Mouse (Mus musculus) heart, adult 10 weeks (tissue): ENCODE results near the gene Zfp799. TPM values are rescaled to one million over a fixed set of nuclear protein-coding genes. Genes with fewer than 3 reads are reported as not detected.

ENCODE experiments used
- polyA plus RNA-seq: library from polyadenylated mRNA; stranded (reverse); fragments of 350-450 nt; fragmentation: Illumina TruSeq; extraction: RNeasy Lipid Tissue Mini Kit (QIAGEN cat#74804); gene quantifications from one replicate; pipeline ENCODE4 v1.2.3, GENCODE M21; 2014; ENCODE audit warnings: low read depth, low replicate concordance

The Zfp799 gene
- 4.9 TPM for polyA plus RNA-seq

GRCm38 (mm10) chr17:32829540-32830417 is at the start of gene Zfp799:
Gene Zfp799, minus strand, starts transcription at chr17:32830261.

GRCm38 (mm10) chr17:32809544-32810374 is 20.3 kb downstream of the Zfp799 start, which contains the start of gene Zfp811:
Gene Zfp811, minus strand, starts transcription at chr17:32809931.

GRCm38 (mm10) chr17:32788094-32788559 is 41.9 kb downstream of the Zfp799 start, which contains the start of gene Zfp871:
Gene Zfp871, minus strand, starts transcription at chr17:32788287.

Other genes with a start within 250 kb of the Zfp799 start
- gene Cyp4f37, start 209.0 kb downstream of the Zfp799 start, polyA plus RNA-seq, result not detected
- not detected for gene Cyp4f40, start 171.4 kb downstream of the Zfp799 start, polyA plus RNA-seq
- gene Cyp4f15, start 144.6 kb downstream of the Zfp799 start, polyA plus RNA-seq, result not detected
- gene Zfp871, start 42.0 kb downstream of the Zfp799 start, polyA plus RNA-seq, result 13.1 TPM
- gene Zfp811, start 20.3 kb downstream of the Zfp799 start, polyA plus RNA-seq, result 0.16 TPM
- gene Zfp870, start 61.4 kb upstream of the Zfp799 start, polyA plus RNA-seq, result 6.5 TPM
- gene Cyp4f14, start 87.1 kb upstream of the Zfp799 start, polyA plus RNA-seq, result 0.73 TPM
- 19.5 TPM for gene Cyp4f13, start 117.1 kb upstream of the Zfp799 start, polyA plus RNA-seq
- gene Zfp472, start 135.6 kb upstream of the Zfp799 start, polyA plus RNA-seq, result 2.9 TPM
- 6.6 TPM for gene Zfp952, start 162.9 kb upstream of the Zfp799 start, polyA plus RNA-seq
- 2.8 TPM for gene Zfp763, start 203.1 kb upstream of the Zfp799 start, polyA plus RNA-seq
- gene 4921501E09Rik, start 237.8 kb upstream of the Zfp799 start, polyA plus RNA-seq, result not detected